Mouse (Mus musculus) heart, embryonic 14.5 days (tissue): Measurements from ENCODE around the gene Map1b. TPM values are rescaled to one million over a fixed set of nuclear protein-coding genes. Genes with fewer than 3 reads are reported as not detected.

Source experiments
- ATAC-seq: fragments of 200-750 bp; cut with Nextera tagmentation; 2 replicates; pipeline ENCODE4 v1.8.0; 2017; ENCODE audit warnings: low read depth, moderate TSS enrichment; ENCODE audit not compliant: insufficient number of reproducible peaks, insufficient read depth, low FRiP score
- H3K27ac ChIP-seq, 2 experiments: fragments of 200-500 bp in 1 of 2; fragments of 300-500 bp in 1 of 2; sonication (generic) in 1 of 2; replicated peaks in 1 of 2; 2 replicates each; pipeline ENCODE4 v1.5.1; 2012 to 2014; ENCODE audit warnings: low read depth in 2 of 2, low read length in 2 of 2, control low read depth in 1 of 2, mild to moderate bottlenecking in 1 of 2, mixed read lengths in 1 of 2; ENCODE audit not compliant: control insufficient read depth in 1 of 2, insufficient read depth in 1 of 2
- H3K27me3 ChIP-seq: fragments of 300-500 bp; sonication (generic); 2 replicates; pipeline ENCODE4 v1.6.1; 2014; ENCODE audit warnings: mild to moderate bottlenecking, low read length, control low read depth; ENCODE audit not compliant: control insufficient read depth, insufficient read depth
- H3K36me3 ChIP-seq: fragments of 300-500 bp; sonication (generic); 2 replicates; pipeline ENCODE4 v1.6.1; 2014; ENCODE audit warnings: mild to moderate bottlenecking, control low read depth, low read length, mixed read lengths; ENCODE audit not compliant: control insufficient read depth, insufficient read depth
- H3K4me1 ChIP-seq, 2 experiments: fragments of 200-500 bp in 1 of 2; fragments of 300-500 bp in 1 of 2; sonication (generic) in 1 of 2; 2 replicates each; pipeline ENCODE4 v1.6.1; 2012 to 2014; ENCODE audit warnings: low read length in 2 of 2, control low read depth in 1 of 2, mixed read lengths in 1 of 2; ENCODE audit not compliant: control insufficient read depth in 2 of 2, insufficient read depth in 2 of 2
- H3K4me2 ChIP-seq: fragments of 300-500 bp; sonication (generic); 2 replicates; pipeline ENCODE4 v1.6.1; 2014; ENCODE audit warnings: mild to moderate bottlenecking, low read length
- H3K4me3 ChIP-seq, 2 experiments: fragments of 200-500 bp in 1 of 2; fragments of 300-500 bp in 1 of 2; sonication (generic) in 1 of 2; 2 replicates each; pipeline ENCODE4 v1.5.1; 2012 to 2014; ENCODE audit warnings: low read length in 2 of 2, mild to moderate bottlenecking in 2 of 2, control low read depth in 1 of 2, low read depth in 1 of 2, moderate library complexity in 1 of 2; ENCODE audit not compliant: control insufficient read depth in 1 of 2, insufficient read depth in 1 of 2
- H3K9ac ChIP-seq: fragments of 300-500 bp; sonication (generic); 2 replicates; pipeline ENCODE4 v1.6.1; 2014; ENCODE audit warnings: mild to moderate bottlenecking, low read length
- H3K9me3 ChIP-seq: fragments of 300-500 bp; sonication (generic); 2 replicates; pipeline ENCODE4 v1.6.1; 2016; ENCODE audit warnings: low read length, control low read depth; ENCODE audit not compliant: control insufficient read depth
- WGBS: fragments of 180-500 bp; shearing (Covaris S2); extraction: QIAGEN DNeasy Blood & Tissue Kit; methylation state at CpG from one replicate; pipeline ENCODE4 v1.1.7; 2014; 5-methylcytosine and 5-hydroxymethylcytosine counted together
- polyA plus RNA-seq: library from polyadenylated mRNA; unstranded; fragments of >200 nt; fragmentation: Nextera tagmentation; extraction: Ambion mirVana; gene quantifications from 2 replicates; pipeline ENCODE4 v1.2.1, GENCODE M21; 2014

Gene Map1b
- polyA plus RNA-seq, 1 experiment from 2014 or later = 135 TPM

DNA sequence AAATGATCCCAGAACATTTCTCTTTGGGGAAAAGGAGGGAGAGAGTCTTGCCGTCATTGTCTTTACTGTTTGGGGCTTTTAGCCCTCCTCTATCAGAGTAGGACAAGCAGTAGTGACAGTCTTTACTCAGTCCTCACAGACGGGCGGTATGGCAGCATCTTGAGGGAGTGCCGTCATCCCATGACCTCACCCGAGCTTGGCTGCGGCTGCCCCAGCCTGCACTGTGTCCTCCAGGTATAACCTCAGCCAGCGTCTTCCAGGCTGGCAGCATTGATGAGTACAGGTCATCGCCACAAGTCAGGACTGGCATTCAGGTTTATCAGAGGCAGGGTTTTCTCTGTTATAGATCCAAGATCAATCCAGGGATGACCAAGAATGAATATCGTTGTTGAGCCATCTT is 99.7 kb downstream of the Map1b start:
- no peaks in the 10 kb centered on the region for H3K27me3 ChIP-seq
- no peaks in the 10 kb centered on the region for H3K9me3 ChIP-seq
- H3K36me3 ChIP-seq = peaks cover 52% of the 10 kb centered on the region
- H3K27ac ChIP-seq = no peak overlapping the region
- WGBS = 55% methylated on average over 9 of the region's 9 CpGs
- H3K4me2 ChIP-seq = no peak overlapping the region
- H3K9ac ChIP-seq = no peak overlapping the region
- H3K4me1 ChIP-seq = peaks cover 16 to 40% of the 10 kb centered on the region in 2 experiments
- H3K4me3 ChIP-seq = no peak overlapping the region
- ATAC-seq = no peak

- H3K4me3 ChIP-seq = no peak overlapping the region
- 0 out of 4 replicates have a peak overlapping the region, but pooled peaks of 1 of the 2 experiments have one; percentile 78 for H3K27ac ChIP-seq
- H3K9ac ChIP-seq = no peak overlapping the region
- ATAC-seq = no peak
- peaks cover 71% of the 10 kb centered on the region for H3K36me3 ChIP-seq
- no peak overlapping the region for H3K4me2 ChIP-seq
- peaks cover 13 to 32% of the 10 kb centered on the region in 2 experiments for H3K4me1 ChIP-seq
- no peaks in the 10 kb centered on the region for H3K27me3 ChIP-seq
- H3K9me3 ChIP-seq = no peaks in the 10 kb centered on the region
- 68% methylated on average over 10 of the region's 10 CpGs for WGBS
Observed at GRCm38 (mm10) chr13:99414352-99414742, 102.0 kb downstream of the Map1b start.

DNA sequence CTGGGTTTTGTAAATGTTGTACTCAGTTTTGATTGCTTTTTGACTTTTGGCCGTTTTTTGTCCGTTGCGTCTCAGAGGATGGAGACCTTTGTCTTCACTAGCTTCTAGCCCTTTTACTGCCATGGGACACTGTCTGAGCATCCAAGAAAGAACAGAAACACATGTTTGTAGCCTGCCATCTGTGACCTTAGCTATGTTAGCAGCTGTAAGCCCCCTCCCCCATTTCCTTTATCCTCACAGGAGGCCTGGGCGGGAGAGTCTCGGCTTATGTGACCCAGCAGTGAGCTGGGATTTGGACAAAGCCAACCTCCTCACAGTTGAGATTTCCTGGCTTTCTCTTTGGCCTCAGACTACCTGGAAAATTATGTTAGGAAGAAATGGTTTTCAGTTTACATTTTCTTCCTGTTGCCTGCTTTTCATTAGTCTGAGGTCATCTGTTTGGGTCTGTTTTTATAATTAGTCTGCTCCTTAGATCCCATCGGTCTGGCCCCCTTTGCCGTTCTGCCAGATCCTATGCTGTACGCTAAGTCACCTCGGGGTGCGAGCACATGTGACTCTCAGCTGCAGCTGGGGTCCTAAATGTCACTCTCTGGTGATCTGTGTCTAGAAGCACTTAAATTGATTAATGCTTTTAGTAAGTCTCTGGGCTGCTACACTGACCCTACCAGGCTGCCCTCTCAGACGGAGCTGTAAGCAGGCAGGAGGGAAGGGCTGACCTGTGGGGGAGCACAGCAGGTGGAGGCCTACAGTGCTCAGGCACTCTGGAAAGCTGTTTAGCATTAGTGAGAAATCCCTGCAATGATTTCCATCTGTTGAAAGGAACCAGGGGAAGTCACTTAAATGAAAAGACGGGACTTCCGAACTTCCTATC is 102.6 kb downstream of the Map1b start:
- no peak for ATAC-seq
- H3K4me2 ChIP-seq = no peak overlapping the region
- peaks cover 73% of the 10 kb centered on the region for H3K36me3 ChIP-seq
- peak overlapping the region in 1 of 2 experiments; percentile 78; a peak in 2 of 4 replicates for H3K27ac ChIP-seq
- H3K9me3 ChIP-seq = no peaks in the 10 kb centered on the region
- H3K4me1 ChIP-seq = peaks cover 11 to 28% of the 10 kb centered on the region in 2 experiments
- H3K9ac ChIP-seq = no peak overlapping the region
- 74% methylated on average over 13 of the region's 13 CpGs for WGBS
- H3K27me3 ChIP-seq = no peaks in the 10 kb centered on the region
- no peak overlapping the region for H3K4me3 ChIP-seq

GRCm38 (mm10) chr13:99412477-99413080 is 103.8 kb downstream of the Map1b start:
- peak overlapping the region; percentile 42 for H3K9ac ChIP-seq
- no peaks in the 10 kb centered on the region for H3K9me3 ChIP-seq
- ATAC-seq = peak; percentile 33; the same call in 1 of the 2 replicates
- peaks cover 78% of the 10 kb centered on the region for H3K36me3 ChIP-seq
- H3K4me1 ChIP-seq = peaks cover 11 to 28% of the 10 kb centered on the region in 2 experiments
- H3K4me2 ChIP-seq = peak overlapping the region; percentile 32
- no peaks in the 10 kb centered on the region for H3K27me3 ChIP-seq
- peak overlapping the region; percentile 78 to 92 for H3K27ac ChIP-seq
- WGBS = 38% methylated on average over 11 of the region's 11 CpGs
- no peak overlapping the region for H3K4me3 ChIP-seq

- H3K9ac ChIP-seq = no peak overlapping the region
- peaks cover 86% of the 10 kb centered on the region for H3K36me3 ChIP-seq
- no peaks in the 10 kb centered on the region for H3K27me3 ChIP-seq
- peaks cover 11 to 28% of the 10 kb centered on the region in 2 experiments for H3K4me1 ChIP-seq
- 82% methylated on average over 3 of the region's 3 CpGs for WGBS
- peak overlapping the region in 1 of 2 experiments; percentile 78; a peak in 3 of 4 replicates for H3K27ac ChIP-seq
- no peaks in the 10 kb centered on the region for H3K9me3 ChIP-seq
- no peak for ATAC-seq
- H3K4me2 ChIP-seq = peak overlapping the region; percentile 32
- H3K4me3 ChIP-seq = no peak overlapping the region
Observed at GRCm38 (mm10) chr13:99411761-99412160, 104.6 kb downstream of the Map1b start.

- Histone ChIP-seq H3K36me3 (peaks cover 87% of the 10 kb centered on the region), H3K27me3 (no peaks in the 10 kb centered on the region), H3K9ac (no peak overlapping the region; the same call in 1 of the 2 replicates), H3K4me2 (peak overlapping the region; percentile 4), H3K9me3 (no peaks in the 10 kb centered on the region), H3K4me3 (no peak overlapping the region), H3K4me1 (peaks cover 11 to 26% of the 10 kb centered on the region in 2 experiments), H3K27ac (0 out of 4 replicates have a peak overlapping the region, but pooled peaks of 1 of the 2 experiments have one; percentile 2)
- WGBS = 78% methylated on average over 14 of the region's 14 CpGs
- ATAC-seq = no peak
Observed at GRCm38 (mm10) chr13:99410611-99411515, 105.5 kb downstream of the Map1b start.

- Histone ChIP-seq H3K9ac (no peak overlapping the region), H3K9me3 (no peaks in the 10 kb centered on the region), H3K27ac (no peak overlapping the region), H3K4me3 (no peak overlapping the region), H3K4me1 (peaks cover 8 to 15% of the 10 kb centered on the region in 2 experiments), H3K4me2 (no peak overlapping the region), H3K36me3 (peaks cover 86% of the 10 kb centered on the region), H3K27me3 (no peaks in the 10 kb centered on the region)
- WGBS = 61% methylated on average over 2 of the region's 2 CpGs
- ATAC-seq = no peak
Observed at GRCm38 (mm10) chr13:99409216-99409615, 107.1 kb downstream of the Map1b start.
